Mouse (Mus musculus): ENCODE data around the gene Myh3. TPM values are rescaled to one million over a fixed set of nuclear protein-coding genes. Genes with fewer than 3 reads are reported as not detected.

The Myh3 gene
- polyA plus RNA-seq, 1 experiment from 2014 or later = 0.06 TPM

DNA sequence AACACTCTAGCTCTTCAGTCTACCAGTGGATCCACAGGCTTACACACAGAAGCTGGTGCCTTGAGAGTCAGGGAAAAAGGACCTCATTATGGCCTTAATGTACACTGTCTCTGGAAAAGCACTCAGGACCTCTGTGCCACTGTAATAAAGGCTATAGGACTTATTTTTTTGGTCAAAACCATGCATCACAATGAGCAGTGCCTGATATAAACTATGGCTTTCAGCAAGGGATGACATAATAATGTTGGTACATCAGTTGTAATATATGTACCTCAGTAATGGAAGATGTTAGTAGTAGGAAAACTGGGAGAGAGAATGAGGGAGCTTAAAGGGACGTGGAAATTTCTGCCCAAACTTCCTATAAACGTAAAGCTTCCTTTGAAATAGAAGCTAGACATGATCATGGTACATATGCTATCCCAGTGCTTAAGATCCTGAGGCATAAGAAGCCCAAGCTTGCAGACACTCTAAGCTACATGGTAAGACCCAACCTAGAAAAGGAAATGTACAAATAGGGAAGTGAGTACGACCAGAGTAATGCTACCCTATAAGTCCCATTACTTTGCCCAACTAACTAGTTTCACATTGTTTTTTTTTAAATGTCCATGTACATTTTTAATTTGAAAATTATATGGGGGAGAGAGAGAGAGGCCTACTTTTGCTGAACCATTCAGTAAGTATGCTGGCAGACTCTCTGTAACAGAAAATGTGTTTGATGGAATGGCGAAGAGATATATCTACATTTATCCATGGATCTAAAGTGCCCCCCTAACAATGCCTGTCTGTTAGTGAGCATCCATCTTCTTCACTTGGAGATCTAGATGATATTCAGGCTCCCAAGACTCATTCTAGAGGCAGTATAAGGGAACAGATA lies 68.5 kb downstream of the Myh3 start:
- Histone ChIP-seq H3K4me3 (ENCODE audit: low read depth, low read length) (no peak overlapping the region), H3K9me3 (ENCODE audit: low read length) (no peaks in the 10 kb centered on the region), H3K27ac (ENCODE audit: low read depth) (no peak overlapping the region), H3K27me3 (ENCODE audit: insufficient read depth, low read length) (no peaks in the 10 kb centered on the region), H3K36me3 (replicated peaks; ENCODE audit: insufficient read depth, low read length) (no peaks in the 10 kb centered on the region), H3K9ac (replicated peaks) (no peak overlapping the region), H3K4me2 (ENCODE audit: low read depth, low read length) (no peak overlapping the region), H3K4me1 (ENCODE audit: insufficient read depth) (no peaks in the 10 kb centered on the region)
- ATAC-seq (no peak), DNase-seq (no peak)
- 78% methylated on average over 4 of the region's 4 CpGs for WGBS (ENCODE audit: insufficient replicate concordance)
- no peak for TF ChIP-seq CTCF (IDR thresholded peaks at IDR 0.05; ENCODE audit: low read depth)
- TF ChIP-seq EP300 (IDR thresholded peaks at IDR 0.05; ENCODE audit: low read depth) = no peak

DNA sequence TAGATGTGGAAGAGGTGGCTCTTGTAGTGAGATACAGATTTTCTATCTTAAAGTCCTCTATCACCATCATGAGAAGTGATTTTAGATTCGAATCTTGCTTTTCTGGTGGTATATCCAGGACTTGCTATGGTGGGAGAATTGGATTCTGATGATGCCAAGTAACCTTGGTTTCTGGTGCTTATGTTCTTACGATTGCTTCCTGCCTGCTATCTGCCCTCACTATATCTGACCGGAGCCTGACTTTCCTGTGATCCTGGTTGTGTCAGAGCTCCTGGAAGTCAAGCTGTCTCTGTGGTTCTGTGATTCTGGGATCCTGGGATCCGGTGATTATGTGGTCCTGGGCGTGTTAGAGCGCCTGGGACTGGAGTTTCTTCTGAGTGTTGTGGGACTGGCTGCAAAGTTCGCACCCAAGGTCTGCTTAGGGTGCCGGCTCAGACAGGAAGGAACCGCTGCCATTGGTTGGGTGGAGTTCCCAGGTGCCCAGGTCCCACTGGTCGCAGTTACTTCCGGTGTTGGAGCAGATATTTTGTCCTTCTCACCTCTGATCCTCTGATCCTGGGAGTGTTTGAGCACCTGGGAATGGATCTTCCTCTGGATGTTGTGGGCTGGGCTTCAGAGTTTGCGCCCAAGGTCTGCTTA lies 69.3 kb downstream of the Myh3 start:
- ATAC-seq = no peak
- no peak overlapping the region for H3K27ac ChIP-seq (ENCODE audit: low read depth)
- H3K4me3 ChIP-seq (ENCODE audit: low read depth, low read length) = no peak overlapping the region
- 78% methylated on average over 12 of the region's 12 CpGs for whole genome bisulfite sequencing (ENCODE audit: insufficient replicate concordance)
- no peaks in the 10 kb centered on the region for H3K27me3 ChIP-seq (ENCODE audit: insufficient read depth, low read length)
- H3K4me2 ChIP-seq (ENCODE audit: low read depth, low read length) = no peak overlapping the region
- no peaks in the 10 kb centered on the region for H3K9me3 ChIP-seq (ENCODE audit: low read length)
- no peaks in the 10 kb centered on the region for H3K36me3 ChIP-seq (replicated peaks; ENCODE audit: insufficient read depth, low read length)
- no peaks in the 10 kb centered on the region for H3K4me1 ChIP-seq (ENCODE audit: insufficient read depth)
- DNase-seq = no peak
- TF ChIP-seq CTCF (IDR thresholded peaks at IDR 0.05; ENCODE audit: low read depth) = no peak
- no peak for TF ChIP-seq EP300 (IDR thresholded peaks at IDR 0.05; ENCODE audit: low read depth)
- no peak overlapping the region for H3K9ac ChIP-seq (replicated peaks)

DNA sequence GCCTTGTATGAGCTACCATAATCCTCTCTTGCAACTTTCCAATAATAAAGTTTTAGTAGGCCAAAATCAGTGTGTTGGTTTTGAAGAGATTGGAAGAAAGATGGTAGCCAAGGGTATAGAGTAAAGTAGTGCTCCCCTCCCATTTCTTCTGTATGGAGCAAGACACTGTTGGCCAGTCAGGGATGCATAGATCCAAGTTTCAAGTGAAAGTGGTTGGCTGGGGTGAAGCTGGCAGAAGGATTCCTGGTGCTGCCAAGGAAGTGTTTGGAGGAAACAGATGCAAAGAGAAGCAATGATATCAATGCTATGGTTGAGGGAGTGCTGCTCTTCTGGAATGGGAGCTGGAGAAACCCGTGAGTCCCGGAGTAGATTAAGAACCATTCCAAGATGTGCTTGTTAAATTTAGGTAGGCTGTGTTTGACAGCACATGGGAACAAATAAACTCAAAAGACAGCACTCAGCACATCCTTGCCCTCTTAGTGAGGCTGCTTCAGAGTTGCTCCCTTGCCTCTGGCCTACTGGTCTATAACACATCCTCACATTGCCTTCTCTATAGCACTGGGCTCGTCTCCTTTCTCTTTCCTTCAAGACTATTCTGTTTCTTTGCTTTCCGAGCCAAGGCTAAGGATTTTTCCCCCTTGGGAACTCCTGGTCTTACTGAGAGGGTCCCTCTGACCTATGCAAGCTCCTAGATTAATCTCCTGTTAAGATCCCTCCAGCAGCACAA lies 70.3 kb downstream of the Myh3 start:
- Histone ChIP-seq H3K9ac (replicated peaks) (no peak overlapping the region), H3K9me3 (ENCODE audit: low read length) (no peaks in the 10 kb centered on the region), H3K4me2 (ENCODE audit: low read depth, low read length) (no peak overlapping the region), H3K36me3 (replicated peaks; ENCODE audit: insufficient read depth, low read length) (no peaks in the 10 kb centered on the region), H3K27ac (ENCODE audit: low read depth) (no peak overlapping the region), H3K4me1 (ENCODE audit: insufficient read depth) (no peaks in the 10 kb centered on the region), H3K27me3 (ENCODE audit: insufficient read depth, low read length) (no peaks in the 10 kb centered on the region), H3K4me3 (ENCODE audit: low read depth, low read length) (no peak overlapping the region)
- 78% methylated on average over 4 of the region's 4 CpGs for WGBS (ENCODE audit: insufficient replicate concordance)
- TF ChIP-seq CTCF (IDR thresholded peaks at IDR 0.05; ENCODE audit: low read depth) (no peak), EP300 (IDR thresholded peaks at IDR 0.05; ENCODE audit: low read depth) (no peak)
- ATAC-seq (no peak), DNase-seq (no peak)

DNA sequence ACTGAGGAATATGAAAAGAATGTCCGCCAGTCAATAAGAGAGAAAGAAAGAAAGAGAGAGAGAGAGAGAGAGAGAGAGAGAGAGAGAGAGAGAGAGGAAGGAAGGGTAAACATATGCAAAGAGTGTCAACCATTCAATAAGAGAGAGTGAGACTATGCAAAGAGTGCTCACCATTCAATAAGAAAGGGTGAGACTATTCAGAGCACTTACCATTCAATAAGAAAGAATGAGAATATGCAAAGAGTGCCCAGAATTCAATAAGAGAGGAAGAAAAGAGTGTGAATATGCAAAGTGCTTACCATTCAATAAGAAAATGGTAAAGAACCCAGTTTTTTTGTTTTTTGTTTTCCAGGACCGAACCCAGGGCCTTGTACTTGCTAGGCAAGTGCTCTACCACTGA lies 72.1 kb downstream of the Myh3 start:
- TF ChIP-seq CTCF (IDR thresholded peaks at IDR 0.05; ENCODE audit: low read depth) (no peak), EP300 (IDR thresholded peaks at IDR 0.05; ENCODE audit: low read depth) (no peak)
- H3K9ac ChIP-seq (replicated peaks) = no peak overlapping the region
- ATAC-seq (no peak), DNase-seq (no peak)
- WGBS (ENCODE audit: insufficient replicate concordance) = 72% methylated on average over 2 of the region's 2 CpGs
- no peaks in the 10 kb centered on the region for H3K36me3 ChIP-seq (replicated peaks; ENCODE audit: insufficient read depth, low read length)
- no peak overlapping the region for H3K4me2 ChIP-seq (ENCODE audit: low read depth, low read length)
- no peak overlapping the region for H3K27ac ChIP-seq (ENCODE audit: low read depth)
- no peaks in the 10 kb centered on the region for H3K4me1 ChIP-seq (ENCODE audit: insufficient read depth)
- no peaks in the 10 kb centered on the region for H3K27me3 ChIP-seq (ENCODE audit: insufficient read depth, low read length)
- no peaks in the 10 kb centered on the region for H3K9me3 ChIP-seq (ENCODE audit: low read length)
- no peak overlapping the region for H3K4me3 ChIP-seq (ENCODE audit: low read depth, low read length)

DNA sequence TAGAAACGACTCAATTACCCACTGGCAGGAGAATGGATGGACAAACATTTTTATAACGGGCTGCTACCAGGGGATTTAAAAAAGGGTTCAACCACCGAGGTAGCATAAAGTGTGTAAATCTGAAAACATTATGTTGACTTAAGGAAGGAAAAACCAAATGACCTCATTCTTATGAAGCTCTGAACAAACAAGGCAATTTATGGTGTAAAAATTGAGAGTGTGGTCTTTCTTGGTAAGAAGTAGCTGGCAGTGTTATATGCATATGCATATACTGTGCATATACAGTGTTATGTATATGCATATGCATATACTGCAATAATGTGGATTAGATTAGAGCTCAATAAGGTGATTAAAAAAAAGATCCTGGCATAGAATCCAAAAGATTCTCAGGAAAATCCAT lies 73.1 kb downstream of the Myh3 start:
- WGBS (ENCODE audit: insufficient replicate concordance) = 65% methylated on average over 3 of the region's 3 CpGs
- DNase-seq (no peak), ATAC-seq (no peak)
- H3K4me1 ChIP-seq (ENCODE audit: insufficient read depth) = no peaks in the 10 kb centered on the region
- no peak overlapping the region for H3K9ac ChIP-seq (replicated peaks)
- no peaks in the 10 kb centered on the region for H3K27me3 ChIP-seq (ENCODE audit: insufficient read depth, low read length)
- H3K4me2 ChIP-seq (ENCODE audit: low read depth, low read length) = no peak overlapping the region
- H3K4me3 ChIP-seq (ENCODE audit: low read depth, low read length) = no peak overlapping the region
- H3K9me3 ChIP-seq (ENCODE audit: low read length) = no peaks in the 10 kb centered on the region
- no peaks in the 10 kb centered on the region for H3K36me3 ChIP-seq (replicated peaks; ENCODE audit: insufficient read depth, low read length)
- TF ChIP-seq CTCF (IDR thresholded peaks at IDR 0.05; ENCODE audit: low read depth) (no peak), EP300 (IDR thresholded peaks at IDR 0.05; ENCODE audit: low read depth) (no peak)
- H3K27ac ChIP-seq (ENCODE audit: low read depth) = no peak overlapping the region

Small RNA genes lying within 50 kb of the gene (microRNA-seq; reads per million reads assigned to microRNA genes)
- not detected for gene Mir6923

Other genes with a start within 250 kb of the Myh3 start
- not detected in 2 replicates for gene Pirt, start 166.3 kb upstream of the Myh3 start, polyA plus RNA-seq (2015; fragmentation: Nextera tagmentation; extraction: Ambion mirVana)
- not detected in 2 replicates for gene Tmem238l, start 121.7 kb upstream of the Myh3 start, polyA plus RNA-seq (2015; fragmentation: Nextera tagmentation; extraction: Ambion mirVana)
- 4.2 and 4.9 TPM in 2 replicates for gene Tmem220, start 53.1 kb upstream of the Myh3 start, polyA plus RNA-seq (2015; fragmentation: Nextera tagmentation; extraction: Ambion mirVana)
- 15.0 and 15.4 TPM in 2 replicates for gene Adprm, start 25.7 kb upstream of the Myh3 start, polyA plus RNA-seq (2015; fragmentation: Nextera tagmentation; extraction: Ambion mirVana)
- gene Sco1, start 25.6 kb upstream of the Myh3 start, polyA plus RNA-seq (2015; fragmentation: Nextera tagmentation; extraction: Ambion mirVana) = 7.4 and 7.7 TPM in 2 replicates
- gene Myh2, start 92.7 kb downstream of the Myh3 start, polyA plus RNA-seq (2015; fragmentation: Nextera tagmentation; extraction: Ambion mirVana) = 0.19 TPM in 1 of 2 replicates, not detected in the other
- gene Myh1, start 121.8 kb downstream of the Myh3 start, polyA plus RNA-seq (2015; fragmentation: Nextera tagmentation; extraction: Ambion mirVana) = 0.08 and 2.1 TPM in 2 replicates
- 0.25 TPM in 1 of 2 replicates, not detected in the other for gene Myh4, start 159.7 kb downstream of the Myh3 start, polyA plus RNA-seq (2015; fragmentation: Nextera tagmentation; extraction: Ambion mirVana)
- gene Myh8, start 198.8 kb downstream of the Myh3 start, polyA plus RNA-seq (2015; fragmentation: Nextera tagmentation; extraction: Ambion mirVana) = 1.1 and 17.2 TPM in 2 replicates
- gene Myh13, start 243.4 kb downstream of the Myh3 start, polyA plus RNA-seq (2015; fragmentation: Nextera tagmentation; extraction: Ambion mirVana) = not detected in 2 replicates